Mouse (Mus musculus) ES-E14 (cell line): ENCODE measurements around the gene Extl1.

ENCODE experiments used
- HCFC1 ChIP-seq: IDR thresholded peaks from 2 replicates; pipeline ENCODE4 v1.6.1; 2012; ENCODE audit warnings: low read length, inconsistent platforms, borderline replicate concordance; ENCODE audit not compliant: insufficient read depth
- MAFK ChIP-seq: IDR thresholded peaks from 2 replicates; pipeline ENCODE4 v1.6.1; 2014; ENCODE audit warnings: mild to moderate bottlenecking, low read depth, low read length, inconsistent platforms; ENCODE audit not compliant: insufficient read depth
- ZNF384 ChIP-seq: IDR thresholded peaks from 2 replicates; pipeline ENCODE4 v1.6.1; 2012; ENCODE audit warnings: low read depth, low read length, inconsistent platforms

GRCm38 (mm10) chr4:134306963-134307362 is 76.7 kb downstream of the Extl1 start:
- TF ChIP-seq ZNF384 (no peak), HCFC1 (no peak), MAFK (no peak)
